Mouse (Mus musculus) G1E (cell line): ENCODE measurements around the gene Kcnc4.

Experiments used
- CTCF ChIP-seq: IDR thresholded peaks from 2 replicates; pipeline ENCODE4 v1.5.1; 2012; ENCODE audit warnings: low read depth, low read length, inconsistent platforms, mixed read lengths
- GATA1 ChIP-seq: IDR thresholded peaks from 2 replicates; pipeline ENCODE4 v1.6.1; 2012; ENCODE audit warnings: borderline replicate concordance, low read length, inconsistent platforms, mixed read lengths

DNA sequence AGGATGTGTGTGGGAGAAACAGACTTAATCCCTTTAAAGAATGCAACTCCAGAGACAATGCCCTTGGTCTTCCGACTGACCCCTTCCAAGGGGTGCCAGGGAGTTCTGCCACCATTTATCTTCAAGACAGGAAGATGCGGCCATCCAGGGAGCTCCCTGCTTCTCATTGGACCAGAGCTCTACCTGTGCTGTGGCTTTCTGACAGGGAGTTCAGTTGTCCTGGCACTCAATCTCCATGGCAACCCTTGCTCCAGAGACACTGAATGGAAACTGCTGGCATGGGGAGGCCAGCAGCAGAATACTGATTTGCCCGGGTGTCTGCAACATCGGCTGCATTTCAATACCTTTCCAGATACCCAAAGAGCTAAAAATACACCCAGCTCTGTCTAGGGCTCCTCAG is 47.7 kb downstream of the Kcnc4 start:
- TF ChIP-seq CTCF, result no peak
- no peak for TF ChIP-seq GATA1
